Mouse (Mus musculus) WW6 (cell line): Measurements from ENCODE around the gene Tcf21.

Source experiments
- DNase-seq: peaks from one replicate; pipeline ENCODE4 v3.0.0-alpha.2; 2013; ENCODE audit warnings: low read depth, low spot score

Gene Tcf21

DNA sequence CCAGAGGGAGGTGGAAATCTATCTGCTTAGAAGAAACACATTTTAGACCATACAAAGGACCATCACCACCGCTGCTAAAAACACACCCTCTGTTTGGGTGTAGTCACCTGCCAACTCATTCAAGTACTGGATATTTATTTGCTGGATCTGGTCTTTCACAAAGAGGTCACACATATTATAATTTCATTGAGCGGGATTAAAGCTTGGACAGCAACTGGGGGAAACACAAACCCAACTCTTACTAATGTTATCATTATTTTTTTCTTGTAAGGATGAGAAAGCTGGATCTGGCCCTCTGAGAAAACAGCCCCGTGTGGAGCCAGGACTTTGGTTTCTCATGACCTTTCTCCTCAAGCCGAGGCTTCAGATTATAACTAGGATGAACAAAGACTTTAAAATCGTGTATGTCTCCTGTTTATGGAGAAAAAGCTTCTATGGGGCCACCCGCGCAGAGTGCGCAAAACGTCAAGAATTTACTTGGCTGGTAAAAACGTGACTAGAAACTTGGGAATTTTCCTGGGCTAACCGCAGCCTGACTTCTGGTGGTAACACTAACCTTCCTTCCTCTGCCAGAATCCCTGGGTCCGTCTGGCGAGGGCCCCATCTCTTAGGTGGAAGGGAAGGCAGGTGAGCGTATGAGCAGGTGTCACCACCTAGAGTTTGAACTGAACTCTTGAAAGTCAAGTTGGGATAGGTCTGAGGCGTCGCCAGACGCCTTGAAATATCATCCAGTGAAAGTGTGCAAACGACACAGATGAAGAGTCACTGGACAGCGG is 4.3 kb downstream of the Tcf21 start:
- no peak for DNase-seq

DNA sequence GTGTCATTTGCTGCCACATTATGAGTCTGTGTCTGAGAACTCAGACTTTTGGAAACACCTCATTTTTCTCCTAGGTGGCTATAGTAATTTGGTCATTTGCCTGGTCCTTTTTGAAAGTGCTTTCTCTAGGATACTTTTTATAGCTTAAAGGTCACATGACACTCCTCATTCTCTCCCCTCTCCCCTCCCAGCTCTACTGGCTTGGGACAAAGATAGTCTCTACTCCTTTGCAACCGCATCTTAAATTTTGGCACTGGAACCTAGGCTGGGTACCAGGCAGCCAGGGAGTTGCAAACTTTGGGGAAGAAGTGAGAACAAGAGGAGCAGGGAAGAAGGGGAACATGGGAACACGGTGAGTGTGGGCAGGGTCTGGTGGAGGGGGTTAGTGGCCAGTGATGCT is 5.2 kb downstream of the Tcf21 start:
- DNase-seq, result no peak

DNA sequence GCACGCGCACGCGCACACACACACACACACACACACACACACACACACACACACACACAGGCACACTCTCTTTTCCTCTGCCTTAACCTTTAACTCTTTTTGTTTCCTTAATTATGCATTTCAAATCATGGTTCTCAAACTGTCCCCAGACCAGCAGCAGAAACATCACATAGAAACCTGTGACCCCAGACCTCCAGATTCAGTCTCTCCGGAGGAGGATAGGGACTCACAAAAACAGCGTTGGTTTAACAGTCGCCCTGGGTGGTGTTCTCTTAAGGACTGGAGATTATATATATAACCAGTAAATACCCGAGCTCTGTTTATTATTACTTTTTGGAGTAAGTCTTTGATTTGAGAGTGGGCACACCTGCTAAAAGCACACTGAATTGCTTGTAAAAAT is 5.7 kb downstream of the Tcf21 start:
- no peak for DNase-seq

DNA sequence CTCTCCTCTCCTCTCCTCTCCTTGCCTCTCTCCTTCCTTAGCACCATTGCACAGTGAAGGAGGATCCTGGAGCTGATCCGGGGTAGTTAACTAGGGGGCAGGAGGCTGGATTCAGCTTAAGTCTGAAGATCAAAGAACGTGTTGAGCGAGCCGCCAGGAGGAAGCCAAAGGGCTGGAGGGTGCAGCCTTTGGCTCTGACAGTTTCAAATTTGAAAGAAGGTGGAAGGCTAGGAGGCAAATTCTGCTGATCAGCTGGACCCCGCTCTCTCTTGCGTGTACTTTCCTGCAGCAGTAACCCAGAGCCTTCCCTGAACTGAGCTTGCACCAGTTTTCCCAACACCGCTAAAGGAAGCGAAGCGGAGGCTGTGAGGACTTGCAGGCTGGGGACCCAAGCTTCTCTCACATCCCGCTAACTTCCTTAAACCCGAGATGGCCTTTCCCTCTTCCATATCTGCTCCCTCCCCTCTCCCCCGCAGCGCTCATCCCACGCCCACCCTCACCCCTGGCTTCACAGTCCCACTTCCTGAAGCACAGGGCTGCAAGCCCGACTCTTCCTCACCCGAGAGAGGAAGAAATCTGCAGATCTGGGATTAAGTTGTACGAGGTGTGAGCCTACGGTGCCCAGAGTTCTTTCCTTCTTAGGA is 6.5 kb downstream of the Tcf21 start:
- DNase-seq, result no peak

DNA sequence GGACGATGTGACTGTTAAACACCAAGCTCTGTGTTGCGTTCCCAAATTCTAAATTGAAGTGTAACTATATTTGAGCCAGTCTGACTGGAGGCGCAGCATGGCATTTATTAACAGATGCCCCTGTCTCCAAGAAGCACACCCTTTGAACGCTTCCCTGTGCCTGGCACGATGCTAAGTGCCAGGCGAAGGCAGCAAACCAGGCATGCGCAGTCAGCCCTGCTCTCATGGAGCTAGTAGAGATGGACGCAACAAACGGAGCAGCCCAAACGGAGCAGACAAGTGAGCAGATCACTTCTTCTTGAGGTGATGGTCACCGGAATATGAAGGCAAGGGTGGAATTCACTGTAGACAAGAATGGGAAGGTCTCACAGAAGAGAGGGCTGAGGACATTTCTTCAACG is 8.1 kb downstream of the Tcf21 start:
- DNase-seq, result no peak

DNA sequence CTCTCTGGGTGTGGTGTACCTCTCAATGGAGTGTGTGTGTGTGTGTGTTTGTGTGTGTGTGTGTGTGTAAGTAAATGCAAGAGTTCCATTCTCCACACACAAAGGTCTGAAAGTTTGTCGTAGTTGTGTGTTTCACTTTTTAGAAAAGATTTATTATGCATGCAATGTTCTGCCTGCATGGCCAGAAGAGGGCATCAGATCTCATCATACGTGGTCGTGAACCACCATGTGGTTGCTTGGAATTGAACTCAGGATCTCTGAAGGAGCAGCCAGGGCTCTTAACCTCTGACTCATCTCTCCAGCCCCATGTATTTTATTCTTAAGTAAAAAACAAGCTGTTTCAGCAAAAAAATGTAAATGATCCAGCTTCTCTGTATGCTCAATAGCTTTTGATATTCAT is 37.3 kb downstream of the Tcf21 start:
- DNase-seq, result no peak

DNA sequence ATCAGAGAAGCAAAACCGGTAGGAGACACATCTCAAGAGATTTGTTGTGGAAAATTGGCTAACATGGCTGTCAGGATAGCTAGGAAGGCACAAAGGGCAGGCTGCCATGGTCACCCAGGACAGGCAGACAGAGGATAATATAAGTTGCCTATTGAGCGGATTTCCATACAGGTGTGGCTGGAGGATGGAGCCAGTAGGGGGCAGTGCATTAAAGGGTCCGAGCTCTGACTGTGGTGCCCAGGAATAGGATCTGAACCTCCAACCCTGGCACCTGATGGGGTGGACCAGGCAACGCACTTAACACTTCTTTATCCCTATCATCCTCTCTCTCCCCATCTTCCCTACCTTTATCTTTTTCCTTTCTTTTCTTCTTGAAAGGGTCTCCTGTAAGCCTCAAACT is 38.5 kb downstream of the Tcf21 start:
- no peak for DNase-seq

DNA sequence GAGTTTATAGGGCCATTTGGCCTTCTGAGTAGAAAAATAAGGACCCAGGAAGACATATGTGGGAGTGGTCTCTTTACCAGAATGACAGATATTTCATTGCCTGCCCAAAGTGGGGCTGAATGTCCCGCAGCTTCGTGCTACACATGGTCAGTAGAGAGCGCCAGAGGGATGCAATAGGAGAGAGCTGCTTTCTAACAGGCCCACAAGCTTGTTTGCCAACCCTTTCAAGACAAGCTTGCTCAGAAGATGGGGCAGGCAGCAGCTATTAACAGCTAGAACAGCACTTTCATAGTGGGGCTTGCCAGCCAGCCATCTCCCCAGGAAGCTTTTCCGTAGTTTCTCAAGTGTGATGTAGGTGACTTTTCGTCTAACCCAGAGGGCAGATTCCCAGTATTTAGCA is 42.0 kb downstream of the Tcf21 start:
- no peak for DNase-seq

DNA sequence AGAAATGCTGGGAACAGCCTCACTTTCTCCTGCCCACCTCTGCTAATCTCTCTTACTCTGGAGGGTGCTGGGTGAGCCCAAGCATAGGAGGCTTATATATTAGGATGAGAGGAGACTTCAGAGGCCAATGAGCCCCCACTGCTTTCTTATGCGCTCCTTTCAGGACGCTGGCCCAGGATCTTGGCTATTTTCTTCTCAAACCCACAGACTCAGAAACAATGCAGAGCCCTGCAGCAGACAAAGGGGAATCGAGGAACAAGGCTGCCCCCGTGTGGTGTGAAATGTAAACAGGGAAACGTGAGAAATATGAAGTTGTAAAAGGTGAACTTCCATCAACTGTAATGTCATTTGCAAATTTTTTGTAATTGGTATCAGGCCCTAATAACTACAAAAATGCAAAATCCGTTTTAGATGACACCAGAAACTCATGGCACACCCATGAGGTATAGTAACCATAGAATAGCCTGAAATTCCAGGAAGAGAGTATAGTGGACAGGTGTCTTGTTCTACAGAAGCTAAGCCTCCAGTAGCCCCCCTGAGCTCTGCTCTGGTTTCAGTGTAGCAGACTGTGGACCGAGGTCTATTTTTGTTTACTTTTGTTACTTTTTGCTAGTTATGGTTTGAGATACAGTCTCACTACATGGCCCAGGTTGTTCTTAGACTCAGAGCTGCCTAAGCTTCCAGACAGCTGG is 43.8 kb downstream of the Tcf21 start:
- no peak for DNase-seq

DNA sequence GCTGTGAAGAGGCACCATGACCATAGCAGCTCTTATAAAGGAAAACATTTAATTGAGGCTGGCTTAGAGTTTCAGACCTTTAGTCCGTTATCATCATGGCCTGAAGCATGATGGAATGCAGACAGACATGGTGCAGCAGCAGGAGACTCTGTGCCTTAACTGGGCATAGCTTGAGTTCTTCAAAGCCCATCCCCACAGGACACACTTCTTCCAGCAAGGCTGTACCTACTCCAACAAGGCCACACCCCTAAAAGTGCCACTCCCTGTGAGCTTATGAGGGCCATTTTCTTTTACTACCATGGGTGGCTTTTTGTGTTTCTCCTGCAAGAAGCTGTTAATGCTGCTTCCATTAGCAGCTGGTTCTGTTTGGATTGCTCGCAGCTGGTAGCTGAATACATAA is 44.5 kb downstream of the Tcf21 start:
- no peak for DNase-seq

DNA sequence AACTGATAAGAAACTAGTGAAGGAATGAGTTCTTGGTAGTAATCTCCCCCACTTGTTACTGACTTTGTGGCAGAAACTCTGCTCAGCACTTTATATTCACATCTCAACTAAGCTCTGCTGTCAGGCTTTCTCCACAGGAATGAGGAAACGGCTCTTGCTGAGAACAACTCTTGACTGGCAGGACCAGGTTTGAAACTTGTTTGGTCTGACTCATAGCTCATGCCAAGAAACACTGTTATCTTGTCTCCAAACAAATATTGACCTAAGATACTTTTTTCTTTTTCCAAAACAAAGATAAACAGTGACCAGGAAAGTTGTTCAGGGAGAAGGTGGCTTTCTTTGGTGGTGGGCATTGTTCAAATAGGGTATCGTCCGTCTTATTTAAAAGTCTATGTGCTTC is 45.3 kb downstream of the Tcf21 start:
- DNase-seq, result no peak
